Mouse (Mus musculus) granulocyte monocyte progenitor cell, adult 5-6 weeks (primary cell): ENCODE data around the gene A930033H14Rik. TPM values are rescaled to one million over a fixed set of nuclear protein-coding genes. Genes with fewer than 3 reads are reported as not detected.

Experiments
- ATAC-seq: replicated peaks from 2 replicates; pipeline ENCODE4 v1.8.0; 2016; ENCODE audit warnings: mild to moderate bottlenecking, moderate TSS enrichment, inconsistent platforms; ENCODE audit not compliant: poor library complexity, severe bottlenecking
- total RNA-seq, 2 experiments: library from RNA; stranded (forward) in 1 of 2; stranded (reverse) in 1 of 2; fragments of 200-712, 200-1000 nt in 1 of 2; fragments of >200 nt in 1 of 2; fragmentation: Nextera tagmentation in 1 of 2; gene quantifications; 2 replicates each; pipeline ENCODE4 v1.2.3; 2014 to 2017

Gene A930033H14Rik
- total RNA-seq, 2 experiments from 2014 or later, result 1.5 to 2.6 TPM

- ATAC-seq, result no peak
These were observed 24.9 kb upstream of the A930033H14Rik start for GRCm38 (mm10) chr10:69237781-69238180.

- no peak for ATAC-seq
These were observed 24.3 kb upstream of the A930033H14Rik start for GRCm38 (mm10) chr10:69237185-69237584.

- no peak for ATAC-seq
These were observed 13.1 kb upstream of the A930033H14Rik start for GRCm38 (mm10) chr10:69225951-69226350.

GRCm38 (mm10) chr10:69225471-69225870 is 12.6 kb upstream of the A930033H14Rik start:
- ATAC-seq, result no peak

GRCm38 (mm10) chr10:69224276-69224675 is 11.4 kb upstream of the A930033H14Rik start:
- ATAC-seq, result no peak

GRCm38 (mm10) chr10:69223232-69223631 is 10.3 kb upstream of the A930033H14Rik start:
- ATAC-seq, result peak; percentile 83

GRCm38 (mm10) chr10:69221955-69222354 is 9.1 kb upstream of the A930033H14Rik start:
- peak; percentile 79 for ATAC-seq

- no peak for ATAC-seq
These were observed 8.2 kb upstream of the A930033H14Rik start for GRCm38 (mm10) chr10:69221148-69221547.

- ATAC-seq, result no peak
These were observed 7.4 kb upstream of the A930033H14Rik start for GRCm38 (mm10) chr10:69220296-69220695.

GRCm38 (mm10) chr10:69219289-69219626 is 6.4 kb upstream of the A930033H14Rik start:
- ATAC-seq, result no peak

- ATAC-seq, result no peak
These were observed 5.8 kb upstream of the A930033H14Rik start for GRCm38 (mm10) chr10:69218458-69219288.

GRCm38 (mm10) chr10:69217127-69217690 is 4.3 kb upstream of the A930033H14Rik start:
- ATAC-seq, result no peak

GRCm38 (mm10) chr10:69213986-69214385 is 1.1 kb upstream of the A930033H14Rik start:
- no peak for ATAC-seq

GRCm38 (mm10) chr10:69213451-69213877 is 566 bp upstream of the A930033H14Rik start:
- peak; percentile 10; the same call in 1 of the 2 replicates for ATAC-seq

GRCm38 (mm10) chr10:69211976-69212375 is 922 bp downstream of the A930033H14Rik start:
- peak; percentile 40 for ATAC-seq

GRCm38 (mm10) chr10:69211560-69211959 is 1.3 kb downstream of the A930033H14Rik start:
- peak; percentile 68 for ATAC-seq

- no peak for ATAC-seq
These were observed 2.2 kb downstream of the A930033H14Rik start for GRCm38 (mm10) chr10:69210659-69211058.

- no peak for ATAC-seq
These were observed 2.9 kb downstream of the A930033H14Rik start for GRCm38 (mm10) chr10:69210006-69210405.

- ATAC-seq, result no peak
These were observed 4.2 kb downstream of the A930033H14Rik start for GRCm38 (mm10) chr10:69208705-69209104.

- ATAC-seq, result no peak
These were observed 4.8 kb downstream of the A930033H14Rik start for GRCm38 (mm10) chr10:69207981-69208630.

GRCm38 (mm10) chr10:69207481-69207880 is 5.4 kb downstream of the A930033H14Rik start:
- no peak for ATAC-seq
